Mouse (Mus musculus): ENCODE measurements at regions not wholly inside any gene's neighbourhood (a gene's known extent, or its start where the extent isn't known, plus 50 kb on each side); places are given as distances from the start of the nearest gene placed in this dataset.

- no peak for ATAC-seq (ENCODE audit: extremely low read depth, insufficient number of reproducible peaks, low FRiP score, poor library complexity, severe bottlenecking)
Measured at GRCm38 (mm10) chr16:87001579-87001978, 352.4 kb upstream of the N6amt1 start.

GRCm38 (mm10) chr16:87001135-87001534 is 352.9 kb upstream of the N6amt1 start:
- ATAC-seq (ENCODE audit: extremely low read depth, insufficient number of reproducible peaks, low FRiP score, poor library complexity, severe bottlenecking): no peak

- ATAC-seq (ENCODE audit: extremely low read depth, insufficient number of reproducible peaks, low FRiP score, poor library complexity, severe bottlenecking): no peak
Measured at GRCm38 (mm10) chr16:86971691-86972090, 382.3 kb upstream of the N6amt1 start.

GRCm38 (mm10) chr16:86949681-86950080 is 404.3 kb upstream of the N6amt1 start:
- no peak for ATAC-seq (ENCODE audit: extremely low read depth, insufficient number of reproducible peaks, low FRiP score, poor library complexity, severe bottlenecking)

- ATAC-seq (ENCODE audit: extremely low read depth, insufficient number of reproducible peaks, low FRiP score, poor library complexity, severe bottlenecking): no peak
Measured at GRCm38 (mm10) chr16:86945531-86946144, 408.3 kb upstream of the N6amt1 start.

- no peak for ATAC-seq (ENCODE audit: extremely low read depth, insufficient number of reproducible peaks, low FRiP score, poor library complexity, severe bottlenecking)
Measured at GRCm38 (mm10) chr16:86945058-86945457, 408.9 kb upstream of the N6amt1 start.

- ATAC-seq (ENCODE audit: extremely low read depth, insufficient number of reproducible peaks, low FRiP score, poor library complexity, severe bottlenecking): no peak
Measured at GRCm38 (mm10) chr16:86934989-86935388, 419.0 kb upstream of the N6amt1 start.

GRCm38 (mm10) chr16:86932765-86933164 is 421.2 kb upstream of the N6amt1 start:
- no peak for ATAC-seq (ENCODE audit: extremely low read depth, insufficient number of reproducible peaks, low FRiP score, poor library complexity, severe bottlenecking)

- no peak for ATAC-seq (ENCODE audit: extremely low read depth, insufficient number of reproducible peaks, low FRiP score, poor library complexity, severe bottlenecking)
Measured at GRCm38 (mm10) chr16:86897967-86898710, 455.8 kb upstream of the N6amt1 start.

- no peak for ATAC-seq (ENCODE audit: extremely low read depth, insufficient number of reproducible peaks, low FRiP score, poor library complexity, severe bottlenecking)
Measured at GRCm38 (mm10) chr16:86894982-86895381, 459.0 kb upstream of the N6amt1 start.

- no peak for ATAC-seq (ENCODE audit: extremely low read depth, insufficient number of reproducible peaks, low FRiP score, poor library complexity, severe bottlenecking)
Measured at GRCm38 (mm10) chr16:86894333-86894732, 459.7 kb upstream of the N6amt1 start.

- ATAC-seq (ENCODE audit: extremely low read depth, insufficient number of reproducible peaks, low FRiP score, poor library complexity, severe bottlenecking): no peak
Measured at GRCm38 (mm10) chr16:86888421-86888820, 465.6 kb upstream of the N6amt1 start.

GRCm38 (mm10) chr16:86887605-86888004 is 466.4 kb upstream of the N6amt1 start:
- ATAC-seq (ENCODE audit: extremely low read depth, insufficient number of reproducible peaks, low FRiP score, poor library complexity, severe bottlenecking): no peak

GRCm38 (mm10) chr16:86883862-86884261 is 470.1 kb upstream of the N6amt1 start:
- ATAC-seq (ENCODE audit: extremely low read depth, insufficient number of reproducible peaks, low FRiP score, poor library complexity, severe bottlenecking): no peak

GRCm38 (mm10) chr16:86882529-86882928 is 471.5 kb upstream of the N6amt1 start:
- ATAC-seq (ENCODE audit: extremely low read depth, insufficient number of reproducible peaks, low FRiP score, poor library complexity, severe bottlenecking): no peak

GRCm38 (mm10) chr16:86881583-86881982 is 472.4 kb upstream of the N6amt1 start:
- no peak for ATAC-seq (ENCODE audit: extremely low read depth, insufficient number of reproducible peaks, low FRiP score, poor library complexity, severe bottlenecking)

GRCm38 (mm10) chr16:86860828-86861227 is 493.2 kb upstream of the N6amt1 start:
- ATAC-seq (ENCODE audit: extremely low read depth, insufficient number of reproducible peaks, low FRiP score, poor library complexity, severe bottlenecking): no peak

- no peak for ATAC-seq (ENCODE audit: extremely low read depth, insufficient number of reproducible peaks, low FRiP score, poor library complexity, severe bottlenecking)
Measured at GRCm38 (mm10) chr16:86855891-86856290, 498.1 kb upstream of the N6amt1 start.

GRCm38 (mm10) chr16:86855312-86855711 is 498.7 kb upstream of the N6amt1 start:
- no peak for ATAC-seq (ENCODE audit: extremely low read depth, insufficient number of reproducible peaks, low FRiP score, poor library complexity, severe bottlenecking)

GRCm38 (mm10) chr16:86853398-86853797 is 500.6 kb upstream of the N6amt1 start:
- no peak for ATAC-seq (ENCODE audit: extremely low read depth, insufficient number of reproducible peaks, low FRiP score, poor library complexity, severe bottlenecking)

Measured in neutrophil, adult 5-6 weeks (primary cell).